Mouse (Mus musculus) limb, embryonic 14.5 days (tissue): ENCODE measurements around the gene Galntl6. TPM values are rescaled to one million over a fixed set of nuclear protein-coding genes. Genes with fewer than 3 reads are reported as not detected.

Experiments
- ATAC-seq: fragments of 200-750 bp; cut with Nextera tagmentation; 2 replicates; pipeline ENCODE4 v1.8.0; 2017; ENCODE audit warnings: low read depth, moderate number of reproducible peaks, moderate TSS enrichment; ENCODE audit not compliant: low FRiP score
- DNase-seq: peaks from one replicate; pipeline ENCODE4 v3.0.0-alpha.2; 2015; ENCODE audit warnings: low spot score
- H3K27ac ChIP-seq: fragments of 300-500 bp; sonication (generic); replicated peaks from 2 replicates; pipeline ENCODE4 v1.5.1; 2014; ENCODE audit warnings: low read depth, mild to moderate bottlenecking, low read length, moderate library complexity, mixed read lengths
- H3K27me3 ChIP-seq: fragments of 300-500 bp; sonication (generic); 2 replicates; pipeline ENCODE4 v1.6.1; 2014; ENCODE audit warnings: low read length, mixed read lengths; ENCODE audit not compliant: control insufficient read depth, insufficient read depth
- H3K36me3 ChIP-seq: fragments of 300-500 bp; sonication (generic); 2 replicates; pipeline ENCODE4 v1.6.1; 2014; ENCODE audit warnings: mild to moderate bottlenecking, low read length, moderate library complexity, mixed read lengths; ENCODE audit not compliant: control insufficient read depth, insufficient read depth
- H3K4me1 ChIP-seq: fragments of 300-500 bp; sonication (generic); 2 replicates; pipeline ENCODE4 v1.6.1; 2014; ENCODE audit warnings: antibody characterized with exemption, low read length, mixed read lengths; ENCODE audit not compliant: control insufficient read depth, insufficient read depth
- H3K4me2 ChIP-seq: fragments of 300-500 bp; sonication (generic); replicated peaks from 2 replicates; pipeline ENCODE4 v1.6.1; 2014; ENCODE audit warnings: low read depth, mild to moderate bottlenecking, low read length, moderate library complexity; ENCODE audit not compliant: severe bottlenecking
- H3K4me3 ChIP-seq: fragments of 300-500 bp; sonication (generic); replicated peaks from 2 replicates; pipeline ENCODE4 v1.5.1; 2014; ENCODE audit warnings: low read length
- H3K9ac ChIP-seq: fragments of 300-500 bp; sonication (generic); 2 replicates; pipeline ENCODE4 v1.6.1; 2014; ENCODE audit warnings: mild to moderate bottlenecking, low read depth, low read length, moderate library complexity; ENCODE audit not compliant: severe bottlenecking
- H3K9me3 ChIP-seq: fragments of 300-500 bp; sonication (generic); 2 replicates; pipeline ENCODE4 v1.6.1; 2016; ENCODE audit warnings: low read length; ENCODE audit not compliant: control insufficient read depth
- POLR2A ChIP-seq: fragments of 200-500 bp; IDR thresholded peaks from 2 replicates; pipeline ENCODE4 v1.8.0; 2012; ENCODE audit warnings: inconsistent platforms, mild to moderate bottlenecking, moderate library complexity, borderline replicate concordance; ENCODE audit not compliant: insufficient read depth, insufficient read length; ENCODE audit errors: extremely low read depth
- WGBS: fragments of 180-500 bp; shearing (Covaris S2); extraction: QIAGEN DNeasy Blood & Tissue Kit; methylation state at CpG from one replicate; pipeline ENCODE4 v1.1.7; 2014; 5-methylcytosine and 5-hydroxymethylcytosine counted together
- polyA plus RNA-seq, 2 experiments: library from polyadenylated mRNA; depleted of rRNA in 1 of 2; stranded (reverse) in 1 of 2; unstranded in 1 of 2; fragments of >200 nt; fragmentation: Nextera tagmentation in 1 of 2; extraction: Ambion mirVana in 1 of 2; gene quantifications; 2 replicates each; pipeline versions ENCODE4 v1.2.1 to v1.2.3; 2012 to 2014

The Galntl6 gene
- polyA plus RNA-seq, 2 experiments, result 0.57 to 0.65 TPM

DNA sequence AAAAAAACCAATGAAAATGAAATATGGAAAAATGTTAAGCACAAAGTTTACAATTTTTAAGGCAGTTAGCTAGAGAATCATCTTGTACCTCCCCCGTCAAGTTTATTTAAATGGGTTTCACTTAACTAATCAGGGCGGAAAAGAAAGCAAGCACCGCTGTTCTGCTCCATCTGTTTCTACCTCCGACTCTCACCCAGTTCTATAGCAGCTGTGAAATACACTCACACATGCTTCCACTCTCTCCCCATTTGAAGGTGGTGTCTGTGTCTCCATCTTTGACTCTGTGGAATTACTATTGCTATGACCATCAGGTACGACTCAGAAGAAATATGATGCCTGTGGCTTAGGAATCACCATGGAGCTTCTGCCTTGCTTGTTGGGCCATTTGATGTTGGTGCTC, 1019.1 kb downstream of the Galntl6 start:
- H3K4me1 ChIP-seq, result no peaks in the 10 kb centered on the region
- ATAC-seq (no peak), DNase-seq (no peak)
- no peak overlapping the region for H3K9ac ChIP-seq
- no peaks in the 10 kb centered on the region for H3K36me3 ChIP-seq
- TF ChIP-seq POLR2A, result no peak
- H3K27me3 ChIP-seq, result no peaks in the 10 kb centered on the region
- H3K9me3 ChIP-seq, result peaks cover 3% of the 10 kb centered on the region; the same call in 1 of the 2 replicates
- 83% methylated on average over 5 of the region's 5 CpGs for WGBS
- H3K27ac ChIP-seq, result no peak overlapping the region
- H3K4me2 ChIP-seq, result no peak overlapping the region
- H3K4me3 ChIP-seq, result no peak overlapping the region

DNA sequence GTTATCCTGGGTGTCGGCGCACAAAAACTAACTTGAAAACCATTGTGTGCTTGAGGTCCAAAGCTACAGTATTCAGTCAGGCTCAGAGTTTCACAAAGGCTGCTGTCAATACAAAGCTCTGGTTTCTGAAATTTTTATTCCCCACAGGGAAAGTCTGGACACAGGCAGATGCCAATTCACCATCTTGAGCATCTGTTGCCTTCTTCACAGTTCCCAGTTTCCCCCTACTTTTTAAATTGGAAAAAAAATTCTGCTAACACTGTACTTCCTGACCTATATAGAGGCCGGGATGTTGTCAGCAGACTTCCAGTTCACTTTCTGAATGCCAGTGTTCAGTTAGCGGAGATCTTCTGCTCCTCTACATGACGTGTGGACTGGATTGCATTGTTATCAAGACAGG, 1020.3 kb downstream of the Galntl6 start:
- H3K4me3 ChIP-seq, result no peak overlapping the region
- no peaks in the 10 kb centered on the region for H3K27me3 ChIP-seq
- H3K27ac ChIP-seq, result no peak overlapping the region
- no peak overlapping the region for H3K4me2 ChIP-seq
- TF ChIP-seq POLR2A, result no peak
- H3K9ac ChIP-seq, result no peak overlapping the region
- 75% methylated on average over 5 of the region's 5 CpGs for WGBS
- H3K36me3 ChIP-seq, result no peaks in the 10 kb centered on the region
- peaks cover 3% of the 10 kb centered on the region; the same call in 1 of the 2 replicates for H3K9me3 ChIP-seq
- H3K4me1 ChIP-seq, result no peaks in the 10 kb centered on the region
- no peak for ATAC-seq
- no peak for DNase-seq

DNA sequence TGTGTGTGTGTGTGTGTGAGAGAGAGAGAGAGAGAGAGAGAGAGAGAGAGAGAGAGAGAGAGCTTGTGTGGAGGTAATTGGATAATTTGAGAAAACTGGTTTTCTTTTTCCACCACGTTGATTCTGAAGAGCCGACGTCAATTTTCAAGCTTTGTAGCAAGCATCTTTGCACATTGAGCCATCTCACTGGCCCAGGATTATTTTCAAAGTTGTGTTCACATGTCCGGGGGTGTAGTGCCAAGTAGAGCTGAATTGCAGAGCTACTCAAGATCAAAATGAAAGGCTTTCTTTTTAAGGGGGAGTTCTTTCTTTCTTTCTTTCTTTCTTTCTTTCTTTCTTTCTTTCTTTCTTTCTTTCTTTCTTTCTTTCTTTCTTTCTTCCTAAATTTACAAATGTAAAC, 1022.3 kb downstream of the Galntl6 start:
- Histone ChIP-seq H3K9me3 (peaks cover 3% of the 10 kb centered on the region; the same call in 1 of the 2 replicates), H3K9ac (no peak overlapping the region), H3K27me3 (no peaks in the 10 kb centered on the region), H3K4me2 (no peak overlapping the region), H3K27ac (no peak overlapping the region), H3K36me3 (no peaks in the 10 kb centered on the region), H3K4me1 (no peaks in the 10 kb centered on the region), H3K4me3 (no peak overlapping the region)
- 80% methylated on average over 4 of the region's 4 CpGs for whole genome bisulfite sequencing
- ATAC-seq (no peak), DNase-seq (no peak)
- TF ChIP-seq POLR2A, result no peak

DNA sequence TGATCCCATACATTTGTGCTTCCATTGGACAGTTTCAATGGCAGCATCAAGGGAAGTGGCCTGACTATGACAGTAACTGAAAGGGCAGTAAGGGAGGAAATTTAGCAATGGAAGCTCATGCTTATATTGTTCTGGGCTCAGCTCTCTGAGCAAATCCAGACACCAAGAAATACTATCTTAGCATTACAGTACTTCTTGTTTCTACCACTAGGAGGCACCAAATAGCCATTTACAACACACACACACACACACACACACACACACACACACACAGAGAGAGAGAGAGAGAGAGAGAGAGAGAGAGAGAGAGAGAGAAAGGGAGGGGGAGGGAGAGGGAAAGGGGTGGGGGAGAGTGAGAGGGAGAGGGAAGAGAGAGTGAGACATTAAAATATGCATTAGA, 1023.6 kb downstream of the Galntl6 start:
- no peak for TF ChIP-seq POLR2A

DNA sequence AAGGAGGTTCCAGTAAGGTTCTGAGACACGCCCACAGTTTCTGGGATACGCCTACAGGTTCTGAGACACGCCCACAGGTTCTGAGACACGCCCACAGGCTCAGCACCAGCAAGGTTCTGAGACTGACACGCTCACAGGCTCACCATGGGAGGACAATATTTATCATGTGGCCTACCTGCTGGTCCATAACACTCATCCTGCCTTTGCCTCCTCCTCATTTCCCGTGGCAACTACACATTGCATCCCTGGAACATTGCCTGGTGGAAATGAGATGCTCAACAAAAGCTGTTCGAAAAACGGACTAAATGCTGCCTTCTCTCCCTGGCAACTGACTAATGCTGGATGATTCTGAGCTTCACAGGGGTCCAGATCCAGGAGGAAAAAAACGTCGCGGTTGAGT, 1033.0 kb downstream of the Galntl6 start:
- TF ChIP-seq POLR2A, result no peak
- WGBS, result 67% methylated on average over 11 of the region's 11 CpGs

More for the DNA sequence above, 1023.6 kb downstream of the Galntl6 start:
- DNase-seq, result no peak
- ATAC-seq, result no peak
- Histone ChIP-seq H3K27me3 (no peaks in the 10 kb centered on the region), H3K9ac (no peak overlapping the region), H3K4me3 (no peak overlapping the region), H3K36me3 (no peaks in the 10 kb centered on the region), H3K4me2 (no peak overlapping the region), H3K9me3 (peaks cover 3% of the 10 kb centered on the region; the same call in 1 of the 2 replicates), H3K4me1 (no peaks in the 10 kb centered on the region), H3K27ac (no peak overlapping the region)

DNA sequence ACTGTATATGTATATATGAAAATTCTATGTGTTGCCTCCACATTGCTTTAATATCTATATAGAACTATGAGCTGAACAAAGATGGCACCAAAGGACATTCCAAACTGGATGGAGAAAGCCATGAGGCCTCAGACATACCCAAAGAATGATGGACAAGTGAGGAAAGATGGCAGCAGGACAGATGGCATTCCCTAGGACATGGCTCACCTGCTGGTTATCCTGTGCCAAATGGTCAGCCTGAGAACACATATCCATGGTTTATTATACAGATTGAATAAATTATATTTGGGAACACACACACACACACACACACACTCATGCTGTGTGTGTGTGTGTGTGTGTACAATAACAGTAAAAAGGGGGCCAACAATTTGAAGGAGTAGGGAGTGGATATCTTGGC, 1063.4 kb downstream of the Galntl6 start:
- TF ChIP-seq POLR2A, result no peak
- ATAC-seq, result no peak
- Histone ChIP-seq H3K4me2 (no peak overlapping the region), H3K4me1 (0 out of 2 replicates have a peak, but pooled peaks cover 5% of the 10 kb centered on the region), H3K27me3 (no peaks in the 10 kb centered on the region), H3K4me3 (no peak overlapping the region), H3K27ac (no peak overlapping the region), H3K9ac (no peak overlapping the region), H3K36me3 (no peaks in the 10 kb centered on the region), H3K9me3 (no peaks in the 10 kb centered on the region)
- no peak for DNase-seq

More for the DNA sequence above, 1033.0 kb downstream of the Galntl6 start:
- no peak overlapping the region for H3K4me3 ChIP-seq
- H3K4me2 ChIP-seq, result no peak overlapping the region
- H3K9me3 ChIP-seq, result no peaks in the 10 kb centered on the region
- DNase-seq (no peak), ATAC-seq (no peak)
- no peaks in the 10 kb centered on the region for H3K4me1 ChIP-seq
- no peaks in the 10 kb centered on the region for H3K36me3 ChIP-seq
- no peak overlapping the region for H3K9ac ChIP-seq
- no peak overlapping the region for H3K27ac ChIP-seq
- H3K27me3 ChIP-seq, result no peaks in the 10 kb centered on the region
